Mouse (Mus musculus): Measurements from ENCODE around the gene Gstm5.

DNA sequence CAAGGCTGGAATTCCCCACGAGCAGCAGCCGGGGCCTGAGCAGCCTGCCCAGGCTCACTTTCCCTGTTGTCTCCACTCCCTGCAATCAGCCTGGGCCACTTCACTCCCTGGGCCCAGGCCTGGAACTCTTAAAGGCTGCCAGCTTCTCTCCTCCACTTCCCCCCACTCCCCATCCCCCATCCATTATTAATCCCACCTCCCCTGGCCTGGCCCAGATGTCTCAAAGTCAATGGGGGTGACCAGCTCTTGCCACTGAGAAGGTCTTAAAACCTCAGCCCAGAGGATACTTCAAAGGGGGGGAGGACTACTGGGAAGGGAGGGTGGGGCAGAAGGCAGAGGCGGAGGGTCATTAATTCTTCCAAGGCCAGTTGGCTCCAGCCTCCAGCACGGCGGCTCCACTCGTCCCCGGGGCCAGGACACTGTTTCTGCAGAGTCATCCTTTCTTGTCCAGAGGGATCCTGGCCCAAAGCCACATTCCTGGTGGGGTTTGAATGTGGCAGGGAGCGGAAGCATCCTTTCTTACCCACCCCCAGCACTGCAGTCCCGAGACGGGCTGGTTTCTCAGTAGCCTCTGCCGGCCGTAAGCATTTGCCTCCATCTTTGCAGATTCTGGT is 45.1 kb upstream of the Gstm5 start:
- TF ChIP-seq POLR2A (IDR thresholded peaks at IDR 0.05; ENCODE audit: low read depth, low read length) (no peak), CTCF (conservative IDR thresholded peaks at IDR 0.05; ENCODE audit: insufficient read depth, insufficient read length, low read depth, low read length) (no peak)

All from kidney, adult 2 months (tissue).